Mouse (Mus musculus) liver, embryonic 16.5 days (tissue): ENCODE results near the gene Olfr713. TPM values are rescaled to one million over a fixed set of nuclear protein-coding genes. Genes with fewer than 3 reads are reported as not detected.

Source experiments
- ATAC-seq: fragments of 200-750 bp; cut with Nextera tagmentation; 2 replicates; pipeline ENCODE4 v1.8.0; 2017; ENCODE audit warnings: low read depth, mild to moderate bottlenecking, moderate number of reproducible peaks, moderate library complexity
- H3K27ac ChIP-seq: fragments of 300-500 bp; sonication (generic); 2 replicates; pipeline ENCODE4 v1.5.1; 2014; ENCODE audit warnings: mild to moderate bottlenecking, low read length
- H3K27me3 ChIP-seq: fragments of 300-500 bp; sonication (generic); 2 replicates; pipeline ENCODE4 v1.6.1; 2014; ENCODE audit warnings: low read depth, low read length, mixed read lengths; ENCODE audit not compliant: control insufficient read depth, insufficient read depth
- H3K36me3 ChIP-seq: fragments of 300-500 bp; sonication (generic); 2 replicates; pipeline ENCODE4 v1.6.1; 2014; ENCODE audit warnings: mild to moderate bottlenecking; ENCODE audit not compliant: control insufficient read depth, insufficient read depth
- H3K4me1 ChIP-seq: fragments of 300-500 bp; sonication (generic); 2 replicates; pipeline ENCODE4 v1.6.1; 2014; ENCODE audit warnings: low read depth, low read length, mixed read lengths; ENCODE audit not compliant: control insufficient read depth
- H3K4me2 ChIP-seq: fragments of 300-500 bp; sonication (generic); 2 replicates; pipeline ENCODE4 v1.6.1; 2014; ENCODE audit warnings: low read depth, low read length, mixed read lengths
- H3K4me3 ChIP-seq: fragments of 300-500 bp; sonication (generic); 2 replicates; pipeline ENCODE4 v1.5.1; 2014; ENCODE audit warnings: low read depth, mild to moderate bottlenecking, low read length
- H3K9ac ChIP-seq: fragments of 300-500 bp; sonication (generic); 2 replicates; pipeline ENCODE4 v1.6.1; 2014; ENCODE audit warnings: low read depth, low read length
- H3K9me3 ChIP-seq: fragments of 300-500 bp; sonication (generic); replicated peaks from 2 replicates; pipeline ENCODE4 v1.6.1; 2016; ENCODE audit warnings: low read length; ENCODE audit not compliant: control insufficient read depth
- WGBS: fragments of 180-500 bp; shearing (Covaris S2); extraction: QIAGEN DNeasy Blood & Tissue Kit; methylation state at CpG from one replicate; pipeline ENCODE4 v1.1.7; 2014; ENCODE audit not compliant: insufficient replicate concordance; 5-methylcytosine and 5-hydroxymethylcytosine counted together
- polyA plus RNA-seq: library from polyadenylated mRNA; unstranded; fragments of >200 nt; fragmentation: Nextera tagmentation; extraction: Ambion mirVana; gene quantifications from 2 replicates; pipeline ENCODE4 v1.2.1, GENCODE M21; 2015

Gene Olfr713
- not detected in 2 replicates for polyA plus RNA-seq

GRCm38 (mm10) chr7:107030874-107031273 is at the start of gene Olfr713:
Olfr713 (plus strand) TSS chr7:107031174.
- Histone ChIP-seq H3K9me3 (no peaks in the 10 kb centered on the region), H3K36me3 (no peaks in the 10 kb centered on the region), H3K4me1 (no peaks in the 10 kb centered on the region), H3K4me2 (no peak within 1 kb of the TSS), H3K27me3 (no peaks in the 10 kb centered on the region), H3K27ac (no peak within 1 kb of the TSS), H3K4me3 (no peak within 1 kb of the TSS), H3K9ac (no peak within 1 kb of the TSS)
- ATAC-seq = no peak
- WGBS = 74% methylated on average over 1 of the region's 1 CpGs

GRCm38 (mm10) chr7:106985236-106985635 is 45.7 kb upstream of the Olfr713 start:
- Histone ChIP-seq H3K27me3 (no peaks in the 10 kb centered on the region), H3K9me3 (no peaks in the 10 kb centered on the region), H3K4me2 (no peak overlapping the region), H3K4me3 (no peak overlapping the region), H3K27ac (no peak overlapping the region), H3K4me1 (no peaks in the 10 kb centered on the region), H3K36me3 (no peaks in the 10 kb centered on the region), H3K9ac (no peak overlapping the region)
- 58% methylated on average over 3 of the region's 3 CpGs for WGBS
- no peak for ATAC-seq

- 69% methylated on average over 7 of the region's 7 CpGs for WGBS
- no peaks in the 10 kb centered on the region for H3K36me3 ChIP-seq
- no peak overlapping the region for H3K4me3 ChIP-seq
- ATAC-seq = no peak
- no peak overlapping the region for H3K4me2 ChIP-seq
- H3K4me1 ChIP-seq = no peaks in the 10 kb centered on the region
- no peak overlapping the region for H3K27ac ChIP-seq
- H3K9ac ChIP-seq = no peak overlapping the region
- no peaks in the 10 kb centered on the region for H3K9me3 ChIP-seq
- no peaks in the 10 kb centered on the region for H3K27me3 ChIP-seq
Observed at GRCm38 (mm10) chr7:107000798-107001197, 30.2 kb upstream of the Olfr713 start.

GRCm38 (mm10) chr7:107004169-107004568 is 26.8 kb upstream of the Olfr713 start:
- Histone ChIP-seq H3K9me3 (no peaks in the 10 kb centered on the region), H3K9ac (no peak overlapping the region), H3K36me3 (no peaks in the 10 kb centered on the region), H3K4me1 (no peaks in the 10 kb centered on the region), H3K27me3 (no peaks in the 10 kb centered on the region), H3K27ac (no peak overlapping the region), H3K4me3 (no peak overlapping the region), H3K4me2 (no peak overlapping the region)
- 7% methylated on average over 3 of the region's 3 CpGs for WGBS
- no peak for ATAC-seq

- Histone ChIP-seq H3K9ac (no peak within 1 kb of the TSS), H3K36me3 (no peaks in the 10 kb centered on the region), H3K27me3 (no peaks in the 10 kb centered on the region), H3K27ac (no peak within 1 kb of the TSS), H3K4me1 (no peaks in the 10 kb centered on the region), H3K4me2 (no peak within 1 kb of the TSS), H3K4me3 (no peak within 1 kb of the TSS), H3K9me3 (no peaks in the 10 kb centered on the region)
- ATAC-seq = no peak
- WGBS = 24% methylated on average over 1 of the region's 1 CpGs
Observed at GRCm38 (mm10) chr7:107005972-107006371, 25.0 kb upstream of the Olfr713 start, which contains the start of gene Olfr2. Olfr2 (minus strand) TSS chr7:107006072.

GRCm38 (mm10) chr7:107039934-107040563 is 9.1 kb downstream of the Olfr713 start:
- Histone ChIP-seq H3K36me3 (no peaks in the 10 kb centered on the region), H3K4me2 (no peak overlapping the region), H3K9me3 (no peaks in the 10 kb centered on the region), H3K9ac (no peak overlapping the region), H3K27ac (no peak overlapping the region), H3K4me3 (no peak overlapping the region), H3K4me1 (no peaks in the 10 kb centered on the region), H3K27me3 (no peaks in the 10 kb centered on the region)
- WGBS = 38% methylated on average over 2 of the region's 2 CpGs
- ATAC-seq = no peak

- Histone ChIP-seq H3K36me3 (no peaks in the 10 kb centered on the region), H3K4me2 (no peak overlapping the region), H3K4me1 (no peaks in the 10 kb centered on the region), H3K9me3 (no peaks in the 10 kb centered on the region), H3K9ac (no peak overlapping the region), H3K4me3 (no peak overlapping the region), H3K27me3 (no peaks in the 10 kb centered on the region), H3K27ac (no peak overlapping the region)
- 45% methylated on average over 3 of the region's 3 CpGs for WGBS
- ATAC-seq = no peak
Observed at GRCm38 (mm10) chr7:107043136-107043535, 12.2 kb downstream of the Olfr713 start.

GRCm38 (mm10) chr7:107044407-107044806 is 13.4 kb downstream of the Olfr713 start:
- no peak overlapping the region for H3K4me3 ChIP-seq
- no peak overlapping the region for H3K9ac ChIP-seq
- no peak for ATAC-seq
- H3K36me3 ChIP-seq = no peaks in the 10 kb centered on the region
- H3K9me3 ChIP-seq = no peaks in the 10 kb centered on the region
- 11% methylated on average over 1 of the region's 1 CpGs for WGBS
- no peak overlapping the region for H3K4me2 ChIP-seq
- no peaks in the 10 kb centered on the region for H3K4me1 ChIP-seq
- no peaks in the 10 kb centered on the region for H3K27me3 ChIP-seq
- H3K27ac ChIP-seq = no peak overlapping the region

- Histone ChIP-seq H3K4me2 (no peak overlapping the region), H3K9me3 (no peaks in the 10 kb centered on the region), H3K4me3 (no peak overlapping the region), H3K36me3 (no peaks in the 10 kb centered on the region), H3K27me3 (no peaks in the 10 kb centered on the region), H3K4me1 (no peaks in the 10 kb centered on the region), H3K27ac (no peak overlapping the region), H3K9ac (no peak overlapping the region)
- WGBS = 2% methylated on average over 5 of the region's 5 CpGs
- no peak for ATAC-seq
Observed at GRCm38 (mm10) chr7:107045833-107046232, 14.9 kb downstream of the Olfr713 start.
